Mouse (Mus musculus) cerebellum, adult 2 months (tissue): ENCODE data around the gene Cfb. TPM values are rescaled to one million over a fixed set of nuclear protein-coding genes. Genes with fewer than 3 reads are reported as not detected.
A peak's percentile ranks its signal among the peaks of the same experiment; 100 is the strongest.
"Not testable (repeated sequence)": the region's sequence is repeated elsewhere in the genome, so short reads cannot be mapped to it uniquely, and the experiment has no call there.

Experiments used
- DNase-seq, 2 experiments: peaks; one replicate each; pipeline ENCODE4 v3.0.0; 2021
- H3K27ac ChIP-seq: fragments of 200-500 bp; 2 replicates; pipeline ENCODE4 v1.5.1; 2012; ENCODE audit warnings: low read length, control low read depth, inconsistent platforms; ENCODE audit not compliant: insufficient read depth
- H3K27me3 ChIP-seq: fragments of 200-500 bp; 2 replicates; pipeline ENCODE4 v1.6.1; 2012; ENCODE audit warnings: inconsistent platforms, mild to moderate bottlenecking, low read length, moderate library complexity; ENCODE audit not compliant: control insufficient read depth, insufficient read depth
- H3K4me1 ChIP-seq: fragments of 200-500 bp; 2 replicates; pipeline ENCODE4 v1.6.1; 2011; ENCODE audit warnings: low read length; ENCODE audit not compliant: control insufficient read depth, insufficient read depth
- H3K4me3 ChIP-seq: fragments of 200-500 bp; replicated peaks from 2 replicates; pipeline ENCODE3; 2011; ENCODE audit warnings: mild to moderate bottlenecking, low read depth, low read length, control low read depth; ENCODE audit not compliant: insufficient read depth
- CTCF ChIP-seq: fragments of 200-500 bp; IDR thresholded peaks from 2 replicates; pipeline ENCODE4 v1.5.1; 2011; ENCODE audit warnings: low read depth, mild to moderate bottlenecking, control low read depth, low read length, moderate library complexity, borderline replicate concordance; ENCODE audit not compliant: insufficient read depth
- POLR2A ChIP-seq: fragments of 200-500 bp; IDR thresholded peaks from 2 replicates; pipeline ENCODE4 v1.6.1; 2011; ENCODE audit warnings: low read length, control low read depth, borderline replicate concordance; ENCODE audit not compliant: insufficient read depth
- WGBS: fragments of 180-500 bp; shearing (Covaris S2); methylation state at CpG from one replicate; pipeline ENCODE4 v1.1.7; 2018; 5-methylcytosine and 5-hydroxymethylcytosine counted together
- polyA plus RNA-seq: library from polyadenylated mRNA; depleted of rRNA; stranded (reverse); fragments of >200 nt; gene quantifications from 2 replicates; pipeline ENCODE4 v1.2.3, GENCODE M21; 2012

Gene Cfb
- polyA plus RNA-seq, 1 experiment: 0.20 TPM

- no peak for TF ChIP-seq CTCF
- TF ChIP-seq POLR2A: no peak
- Histone ChIP-seq H3K4me3 (no peak overlapping the region), H3K27me3 (no peaks in the 10 kb centered on the region), H3K27ac (no peak overlapping the region), H3K4me1 (peaks cover 13% of the 10 kb centered on the region; the same call in 1 of the 2 replicates)
- no peak for DNase-seq
- WGBS: 82% methylated on average over 7 of the region's 7 CpGs
Observed at GRCm38 (mm10) chr17:34838785-34839184, 23.5 kb downstream of the Cfb start.

GRCm38 (mm10) chr17:34837464-34838324 lies 24.6 kb downstream of the Cfb start:
- Histone ChIP-seq H3K27me3 (no peaks in the 10 kb centered on the region), H3K27ac (peak overlapping the region; percentile 33; the same call in 1 of the 2 replicates), H3K4me1 (peaks cover 13% of the 10 kb centered on the region; the same call in 1 of the 2 replicates), H3K4me3 (peak overlapping the region; percentile 98)
- 25% methylated on average over 43 of the region's 43 CpGs for WGBS
- TF ChIP-seq POLR2A (no peak), CTCF (no peak)
- peak in 1 of 2 experiments; percentile 38 for DNase-seq

- peak within 1 kb of the TSS; percentile 98 for H3K4me3 ChIP-seq
- H3K27me3 ChIP-seq: no peaks in the 10 kb centered on the region
- H3K4me1 ChIP-seq: peaks cover 13% of the 10 kb centered on the region; the same call in 1 of the 2 replicates
- TF ChIP-seq CTCF (no peak), POLR2A (peak; percentile 85)
- peak within 1 kb of the TSS; percentile 33; the same call in 1 of the 2 replicates for H3K27ac ChIP-seq
- under 1% methylated on average over 40 of the region's 40 CpGs for WGBS
- peak; percentile 96 to 98 for DNase-seq
Observed at GRCm38 (mm10) chr17:34836856-34837221, 25.5 kb downstream of the Cfb start, which contains the start of the genes Stk19 and Dxo. Gene Stk19 (minus strand): TSS chr17:34836945. Gene Dxo (plus strand): TSS chr17:34837019.

GRCm38 (mm10) chr17:34836155-34836855 lies 26.0 kb downstream of the Cfb start:
- peak overlapping the region; percentile 98 for H3K4me3 ChIP-seq
- WGBS: 2% methylated on average over 48 of the region's 48 CpGs
- H3K27me3 ChIP-seq: no peaks in the 10 kb centered on the region
- TF ChIP-seq CTCF (no peak), POLR2A (no peak)
- no peak for DNase-seq
- H3K27ac ChIP-seq: 0 out of 2 replicates have a peak overlapping the region, but pooled peaks have one; percentile 6
- H3K4me1 ChIP-seq: peaks cover 13% of the 10 kb centered on the region; the same call in 1 of the 2 replicates

GRCm38 (mm10) chr17:34830776-34831175 lies 31.5 kb downstream of the Cfb start:
- DNase-seq, H3K4me1 ChIP-seq, H3K27me3 ChIP-seq, H3K4me3 ChIP-seq, H3K27ac ChIP-seq: not testable (repeated sequence)
- WGBS: 94% methylated on average over 1 of the region's 1 CpGs

GRCm38 (mm10) chr17:34814818-34815370 lies 47.4 kb downstream of the Cfb start:
- Histone ChIP-seq H3K27ac (no peak overlapping the region), H3K4me3 (no peak overlapping the region), H3K4me1 (no peaks in the 10 kb centered on the region), H3K27me3 (no peaks in the 10 kb centered on the region)
- WGBS: 71% methylated on average over 7 of the region's 7 CpGs
- TF ChIP-seq POLR2A (no peak), CTCF (no peak)
- no peak for DNase-seq

- H3K4me1 ChIP-seq, H3K27ac ChIP-seq, H3K27me3 ChIP-seq, H3K4me3 ChIP-seq: not testable (repeated sequence)
- DNase-seq: peak in 1 of 2 experiments; percentile 48
- 67% methylated on average over 12 of the region's 12 CpGs for WGBS
- TF ChIP-seq CTCF: peak; percentile 66
Observed at GRCm38 (mm10) chr17:34813747-34814146, 48.6 kb downstream of the Cfb start.

GRCm38 (mm10) chr17:34811275-34811674 lies 51.0 kb downstream of the Cfb start:
- DNase-seq: no peak
- Histone ChIP-seq H3K4me1 (no peaks in the 10 kb centered on the region), H3K27ac (no peak overlapping the region), H3K27me3 (no peaks in the 10 kb centered on the region), H3K4me3 (no peak overlapping the region)
- TF ChIP-seq POLR2A: no peak
- no peak for TF ChIP-seq CTCF
- WGBS: 76% methylated on average over 15 of the region's 15 CpGs

GRCm38 (mm10) chr17:34810811-34811210 lies 51.5 kb downstream of the Cfb start:
- not testable (repeated sequence) for H3K27me3 ChIP-seq, H3K4me3 ChIP-seq, DNase-seq, H3K4me1 ChIP-seq, H3K27ac ChIP-seq
- WGBS: 84% methylated on average over 8 of the region's 8 CpGs

GRCm38 (mm10) chr17:34810411-34810810 lies 51.9 kb downstream of the Cfb start:
- 86% methylated on average over 5 of the region's 5 CpGs for WGBS
- not testable (repeated sequence) for H3K27me3 ChIP-seq, H3K27ac ChIP-seq, H3K4me3 ChIP-seq, H3K4me1 ChIP-seq, DNase-seq
